Mouse (Mus musculus) bone marrow macrophage, adult 2 months (primary cell): ENCODE data around the gene Ahcy.

Source experiments
- CTCF ChIP-seq: IDR thresholded peaks from 2 replicates; pipeline ENCODE4 v1.5.1; 2012; ENCODE audit warnings: low read depth, mild to moderate bottlenecking, low read length, moderate library complexity
- POLR2A ChIP-seq: IDR thresholded peaks from 2 replicates; pipeline ENCODE4 v1.6.1; 2012; ENCODE audit warnings: mild to moderate bottlenecking, low read depth, low read length, borderline replicate concordance

DNA sequence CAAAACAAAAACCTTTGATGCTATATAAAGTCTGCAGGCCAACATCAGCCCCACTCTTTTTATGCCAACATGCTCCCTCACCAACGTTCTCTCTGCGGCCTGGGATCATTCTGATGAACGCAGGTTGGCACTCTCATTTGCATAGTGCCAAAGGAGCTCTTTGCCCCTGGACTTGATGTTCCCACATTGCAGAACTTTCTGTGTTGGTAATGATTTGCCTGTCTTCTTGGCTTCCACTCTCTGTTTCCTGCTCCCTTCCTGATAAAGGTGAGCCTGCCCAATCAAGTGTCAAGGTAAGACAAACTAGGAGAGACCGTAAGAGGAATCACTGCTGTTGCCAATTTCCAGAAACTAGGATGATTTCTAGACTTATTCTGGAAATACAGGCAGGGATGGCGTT is 10.2 kb upstream of the Ahcy start:
- no peak for TF ChIP-seq CTCF
- TF ChIP-seq POLR2A = no peak
